Mouse (Mus musculus) testis, adult 2 months (tissue): ENCODE results near the gene Ttc21a.

Experiments used
- CTCF ChIP-seq: fragments of 200-500 bp; IDR thresholded peaks from 2 replicates; pipeline ENCODE4 v1.5.1; 2012; ENCODE audit warnings: low read depth, mild to moderate bottlenecking, inconsistent platforms, low read length, moderate library complexity; ENCODE audit not compliant: control insufficient read depth, insufficient read depth, insufficient replicate concordance
- POLR2A ChIP-seq: fragments of 200-500 bp; IDR thresholded peaks from 2 replicates; pipeline ENCODE4 v1.6.1; 2012; ENCODE audit warnings: low read depth, mild to moderate bottlenecking, inconsistent platforms, low read length, moderate library complexity; ENCODE audit not compliant: control insufficient read depth

DNA sequence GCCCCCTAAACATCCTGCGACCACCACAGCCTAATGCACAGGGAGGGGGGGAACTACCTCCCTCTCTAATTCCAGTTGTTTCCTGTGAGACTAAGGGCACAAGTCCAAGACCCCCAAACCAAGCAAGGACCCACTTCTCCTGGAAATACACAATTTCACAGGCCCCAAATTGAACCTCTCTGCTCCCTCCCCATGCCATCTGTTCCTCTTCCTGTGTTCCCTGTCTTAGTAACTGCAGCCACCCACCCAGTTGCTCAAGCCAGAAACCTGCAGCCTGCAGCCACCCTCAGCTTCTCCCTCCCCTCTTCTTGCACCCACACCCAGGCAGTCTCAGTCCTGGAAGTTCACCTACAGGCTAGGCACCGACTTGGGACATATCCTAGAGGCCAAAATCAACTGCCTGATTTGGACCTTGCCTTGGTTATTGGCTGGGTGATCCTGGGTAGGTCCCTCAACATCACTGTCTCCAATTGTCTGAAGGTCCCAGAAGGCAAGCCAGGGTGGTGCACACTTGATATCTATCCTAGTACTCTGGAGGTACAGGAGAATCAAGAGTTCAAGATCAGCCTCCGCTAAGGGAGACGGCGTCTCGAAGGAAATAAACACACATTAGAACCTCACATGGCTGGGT is 41.5 kb downstream of the Ttc21a start:
- TF ChIP-seq POLR2A, result no peak
- TF ChIP-seq CTCF, result no peak
